Mouse (Mus musculus) heart, postnatal 36 days (tissue): ENCODE results near the gene Ifit1bl2. TPM values are rescaled to one million over a fixed set of nuclear protein-coding genes. Genes with fewer than 3 reads are reported as not detected.
"Not testable (repeated sequence)": the region's sequence is repeated elsewhere in the genome, so short reads cannot be mapped to it uniquely, and the experiment has no call there.

Experiments used
- DNase-seq, 2 experiments: peaks; one replicate each; pipeline ENCODE4 v3.0.0; 2021 to 2022
- intact Hi-C: fragments of 180-260 bp; cut with DNase I; formaldehyde crosslinking; loops from one replicate; pipeline ENCODE4 v1.15.1; 2025
- total RNA-seq, 2 experiments: library from RNA; stranded (reverse); gene quantifications; 2 replicates each; pipeline ENCODE4 v1.2.3; 2021

Ifit1bl2 gene
- total RNA-seq = 1 to 10 TPM; 1.1 to 1.2 TPM

DNA sequence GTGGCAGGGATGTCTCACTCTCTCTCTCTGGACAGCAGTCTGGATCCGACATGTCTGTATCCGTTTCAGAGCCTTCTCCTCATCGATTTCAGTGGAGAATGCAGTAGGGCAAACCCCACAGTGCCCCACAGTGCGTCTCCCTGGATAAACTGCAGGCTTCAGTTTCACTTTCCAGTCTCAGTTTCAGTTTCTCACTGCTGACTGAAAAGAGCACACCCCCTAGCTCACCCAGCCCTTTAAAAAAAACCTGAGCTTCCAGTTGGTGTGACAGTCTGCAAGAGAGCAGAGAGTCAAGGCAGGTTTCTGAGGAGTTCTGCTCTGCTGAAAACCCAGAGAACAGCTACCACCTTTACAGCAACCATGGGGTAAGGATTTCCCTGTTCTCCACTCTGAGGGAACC is at the start of gene Ifit1bl2, which contains the start of gene Ifit1:
Ifit1bl2 (minus strand) TSS at position 121 of the 400 bp plus-strand sequence.
Ifit1 (plus strand) TSS at position 249 of the 400 bp plus-strand sequence.
- peak; percentile 18 to 35 for DNase-seq
- intact Hi-C loops = no loop called here

- intact Hi-C loops = loop anchor here (1.0 kb wide), 1 partner anchor 87 kb away; no protein-coding TSS in a partner anchor
Observed at GRCm38 (mm10) chr19:34685530-34685929, 45.0 kb upstream of the Ifit1bl2 start.

DNA sequence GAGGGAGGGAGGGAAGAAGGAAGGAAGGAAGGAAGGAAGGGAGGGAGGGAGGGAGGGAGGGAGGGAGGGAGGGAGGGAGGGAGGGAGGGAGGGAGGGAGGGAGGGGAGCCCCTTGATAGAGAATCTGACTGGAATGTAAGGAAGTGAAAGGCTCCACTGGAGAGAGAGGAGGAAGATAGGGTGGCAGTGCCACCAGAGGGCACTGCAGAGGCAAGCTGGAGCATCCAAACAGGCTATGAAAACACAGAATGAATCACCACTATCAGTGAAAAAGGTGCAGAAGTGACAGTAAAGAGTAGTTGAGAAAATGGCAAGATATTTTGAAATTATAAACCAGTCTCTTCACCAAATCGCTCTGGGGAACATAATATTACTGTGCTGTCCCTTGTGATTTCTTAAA is 44.3 kb upstream of the Ifit1bl2 start:
- intact Hi-C loops = loop anchor here (1.0 kb wide), 1 partner anchor 87 kb away; no protein-coding TSS in a partner anchor
- peak in 1 of 2 experiments; percentile 37 for DNase-seq

More at GRCm38 (mm10) chr19:34685530-34685929, 45.0 kb upstream of the Ifit1bl2 start:
- no peak for DNase-seq

DNA sequence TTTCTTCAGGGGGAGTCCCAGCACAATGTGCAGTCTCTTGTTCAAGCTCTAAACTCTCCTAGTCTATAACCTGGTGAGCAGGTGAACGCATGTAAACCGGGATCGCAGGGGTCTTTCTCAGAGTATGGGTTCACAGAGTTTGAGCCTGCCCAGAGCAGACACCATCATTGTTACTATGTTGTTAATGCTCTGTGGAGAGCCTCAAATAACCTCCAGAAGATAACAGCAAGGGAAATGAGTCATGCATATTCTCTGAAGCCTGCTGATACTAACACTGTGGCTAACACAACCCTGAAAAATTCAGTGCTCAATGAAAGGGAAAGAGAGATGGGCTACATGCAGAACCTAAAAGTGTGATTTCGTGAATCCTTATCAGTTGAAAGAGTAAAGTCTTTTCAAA is 37.9 kb upstream of the Ifit1bl2 start:
- no peak for DNase-seq
- intact Hi-C loops = no loop called here

- DNase-seq = peak; percentile 25 to 26
Observed at GRCm38 (mm10) chr19:34673476-34673875, 32.9 kb upstream of the Ifit1bl2 start.

GRCm38 (mm10) chr19:34666127-34666526 is 25.6 kb upstream of the Ifit1bl2 start:
- intact Hi-C loops = loop anchor here (1.0 to 10.0 kb wide), 3 partner anchors 86 to 259 kb away; partner anchors contain the start of gene Kif20b
- peak; percentile 64 to 82 for DNase-seq

More at GRCm38 (mm10) chr19:34673476-34673875, 32.9 kb upstream of the Ifit1bl2 start:
- intact Hi-C loops = no loop called here

DNA sequence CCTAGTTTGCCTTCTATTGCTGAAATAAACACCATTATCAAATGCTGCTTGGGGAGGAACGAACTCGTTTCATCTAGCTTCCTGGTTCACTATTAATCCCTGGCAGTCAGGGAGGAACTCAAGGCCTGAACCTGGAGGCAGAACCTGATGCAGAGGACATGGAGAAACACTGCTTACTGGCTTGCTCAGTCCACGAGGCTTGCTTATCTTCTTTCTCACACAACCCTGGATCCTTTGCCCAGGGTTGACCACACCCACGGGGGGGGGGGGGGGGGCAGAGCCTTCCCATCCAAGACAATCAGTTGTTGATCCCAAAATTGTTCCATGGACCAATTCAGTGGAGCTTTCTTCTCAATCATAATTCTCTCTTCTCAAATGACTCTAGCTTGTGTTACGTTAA is 22.2 kb upstream of the Ifit1bl2 start:
- no peak for DNase-seq
- intact Hi-C loops = loop anchor here (10.0 kb wide), 1 partner anchor 262 kb away; the partner anchor contains the start of gene Kif20b

DNA sequence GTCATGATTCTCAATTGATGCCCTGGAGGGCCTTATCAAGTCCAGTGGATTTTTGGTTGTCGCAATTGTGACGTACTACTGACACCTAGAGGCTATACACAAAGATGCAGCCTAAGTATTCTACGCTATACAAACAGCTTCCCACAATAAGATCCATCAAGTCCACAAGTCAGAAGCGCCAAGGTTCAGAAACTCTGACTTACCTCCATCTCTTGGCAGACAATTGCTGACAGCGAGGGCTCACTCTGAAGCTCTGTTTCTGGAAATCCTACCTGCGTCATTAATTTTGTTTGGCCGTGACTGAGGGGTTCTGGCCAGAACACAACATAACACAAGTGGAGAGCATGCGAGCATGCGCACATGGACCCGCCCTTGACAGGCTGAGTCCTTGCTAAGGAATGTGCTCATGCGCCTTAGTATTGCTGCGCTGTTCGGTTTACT is 21.5 kb upstream of the Ifit1bl2 start:
- DNase-seq = peak; percentile 66 to 67
- intact Hi-C loops = loop anchor here (10.0 kb wide), 1 partner anchor 263 kb away; the partner anchor contains the start of gene Kif20b

DNA sequence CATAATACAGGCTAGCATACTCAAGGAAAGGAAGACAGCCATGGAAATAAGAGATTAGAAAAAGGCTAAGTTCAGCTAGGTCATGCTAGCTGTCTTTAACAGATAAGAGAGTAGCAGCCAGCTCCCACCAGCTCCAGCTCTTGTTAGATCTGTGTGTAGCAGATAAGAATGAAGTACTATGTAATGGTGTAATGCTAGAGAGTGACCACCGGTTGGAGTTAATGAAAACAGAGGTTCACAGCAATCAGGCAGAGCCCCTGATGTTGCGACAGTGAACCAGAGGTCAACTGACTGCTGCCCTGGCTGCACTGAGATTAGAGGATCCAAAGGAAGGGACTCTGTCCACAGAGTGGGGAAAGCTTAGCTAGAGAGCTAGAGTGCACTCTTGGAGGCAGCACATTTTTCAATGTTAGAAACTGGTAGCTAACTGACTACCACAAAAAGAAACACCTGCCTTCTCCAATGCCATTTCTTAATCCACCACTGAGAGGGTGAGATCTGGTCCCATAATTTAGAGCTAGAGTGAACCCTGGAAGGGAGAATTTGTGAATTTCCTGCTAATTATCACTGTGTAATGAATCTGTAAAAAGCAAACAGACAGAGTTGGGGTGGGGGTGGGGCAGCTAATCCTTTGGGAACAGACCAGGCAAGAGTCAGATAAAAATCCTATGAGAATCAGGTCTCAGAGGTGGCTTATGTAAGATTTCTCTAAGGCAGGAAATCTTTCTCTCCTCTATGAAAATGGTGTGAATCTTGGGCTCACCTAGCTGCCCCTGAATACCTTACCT is 16.2 kb upstream of the Ifit1bl2 start:
- DNase-seq = no peak
- intact Hi-C loops = no loop called here

GRCm38 (mm10) chr19:34655227-34655805 is 14.8 kb upstream of the Ifit1bl2 start:
- intact Hi-C loops = no loop called here

DNA sequence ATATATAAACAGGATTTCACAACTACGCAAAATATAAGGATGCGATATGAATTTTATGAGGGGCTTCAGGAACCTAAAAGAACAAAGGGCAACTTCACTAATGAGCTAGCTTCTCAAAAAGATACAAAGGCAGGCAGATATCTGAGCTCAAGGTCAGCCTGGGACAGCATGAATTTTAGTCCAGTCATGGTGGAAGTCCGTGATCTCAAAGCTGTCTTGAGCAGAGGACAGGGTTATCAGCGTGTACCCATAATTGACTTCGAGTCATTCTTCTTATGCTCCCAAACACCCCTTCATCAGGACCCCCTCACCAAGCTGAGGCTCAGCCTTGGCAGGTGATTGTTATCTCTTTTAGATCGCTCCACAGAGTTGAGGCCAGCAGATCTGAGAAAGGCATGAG is 10.5 kb upstream of the Ifit1bl2 start:
- intact Hi-C loops = no loop called here

More at GRCm38 (mm10) chr19:34655227-34655805, 14.8 kb upstream of the Ifit1bl2 start:
- no peak for DNase-seq

GRCm38 (mm10) chr19:34650276-34650675 is 9.7 kb upstream of the Ifit1bl2 start:
- intact Hi-C loops = no loop called here
- no peak for DNase-seq

More for the DNA sequence above, 10.5 kb upstream of the Ifit1bl2 start:
- DNase-seq = no peak

DNA sequence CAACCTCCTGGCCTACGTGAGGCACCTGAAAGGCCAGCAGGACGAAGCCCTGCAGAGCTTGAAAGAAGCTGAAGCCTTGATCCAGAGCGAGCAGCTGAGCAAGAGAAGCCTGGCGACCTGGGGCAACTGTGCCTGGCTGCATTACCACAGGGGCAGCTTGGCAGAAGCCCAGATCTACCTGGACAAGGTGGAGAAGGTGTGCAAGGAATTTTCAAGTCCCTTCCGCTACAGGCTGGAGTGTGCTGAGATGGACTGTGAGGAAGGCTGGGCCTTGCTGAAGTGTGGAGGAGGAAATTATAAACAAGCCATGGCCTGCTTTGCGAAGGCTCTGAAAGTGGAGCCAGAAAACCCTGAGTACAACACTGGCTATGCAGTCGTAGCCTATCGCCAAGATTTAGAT is 7.1 kb upstream of the Ifit1bl2 start:
- DNase-seq, intact Hi-C loops: not testable (repeated sequence)

DNA sequence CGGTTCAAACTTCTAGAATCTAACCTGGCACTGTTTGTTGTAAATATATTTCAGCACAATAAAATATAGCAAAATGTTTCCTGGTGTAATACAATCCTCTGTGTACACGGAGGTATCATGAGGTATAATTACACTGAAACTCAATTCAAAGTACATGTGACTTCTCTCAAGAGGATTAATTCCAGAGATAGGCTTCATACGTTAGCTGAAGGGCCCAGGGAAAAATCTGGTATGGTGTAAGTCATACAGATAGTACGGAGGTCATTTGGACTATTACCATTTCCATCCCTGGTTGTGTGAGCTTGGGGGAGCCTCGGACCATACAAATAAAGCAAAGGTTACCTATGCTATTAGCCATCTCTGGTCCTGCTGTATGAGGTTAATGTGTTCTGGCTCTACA is 2.1 kb upstream of the Ifit1bl2 start:
- intact Hi-C loops = no loop called here
- DNase-seq = no peak

GRCm38 (mm10) chr19:34636933-34637557 is 3.5 kb downstream of the Ifit1bl2 start:
- DNase-seq = peak; percentile 71 to 72
- intact Hi-C loops = loop anchor here (1.0 to 5.0 kb wide), 4 partner anchors 89 to 392 kb away; no protein-coding TSS in a partner anchor

DNA sequence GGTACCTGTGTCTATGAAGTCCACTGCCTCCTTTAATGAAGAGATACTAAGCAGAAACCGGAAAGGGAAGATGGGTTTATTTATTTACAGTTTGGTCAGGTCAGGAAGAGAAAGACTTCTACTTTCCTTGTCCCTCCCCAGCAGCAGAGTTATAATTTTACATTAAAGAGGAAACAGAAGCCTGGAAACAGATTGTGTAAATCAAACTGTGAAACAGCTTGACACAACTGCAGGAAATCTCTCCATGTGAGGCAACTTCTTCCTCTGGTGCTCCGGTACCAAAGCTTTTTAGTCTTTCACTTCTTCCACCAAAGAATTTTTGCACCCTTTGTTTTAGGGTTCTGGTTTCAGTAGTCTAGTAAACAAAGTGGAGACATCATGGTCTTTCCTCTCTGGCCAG is 7.1 kb downstream of the Ifit1bl2 start:
- no peak for DNase-seq
- intact Hi-C loops = no loop called here

DNA sequence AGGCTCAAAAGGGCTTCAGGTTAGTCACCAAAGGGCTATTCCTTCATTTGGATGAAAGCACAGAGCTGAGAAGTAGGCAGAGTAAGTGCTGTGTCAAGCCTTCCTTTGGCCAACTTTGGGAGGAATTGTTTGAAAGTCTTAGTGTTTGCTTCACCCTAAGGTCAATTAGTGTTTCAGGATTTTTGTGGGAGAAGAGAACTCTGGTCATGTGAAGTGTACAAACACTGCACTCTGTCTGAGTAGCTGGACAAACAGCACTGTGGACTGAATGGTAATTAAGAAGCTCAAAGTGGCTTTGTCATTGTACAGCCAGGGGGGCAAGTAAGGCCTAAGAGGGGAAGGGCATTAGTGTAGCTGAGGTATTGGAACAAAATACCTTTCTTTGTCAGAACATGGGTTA is 9.1 kb downstream of the Ifit1bl2 start:
- intact Hi-C loops = no loop called here
- DNase-seq = no peak

DNA sequence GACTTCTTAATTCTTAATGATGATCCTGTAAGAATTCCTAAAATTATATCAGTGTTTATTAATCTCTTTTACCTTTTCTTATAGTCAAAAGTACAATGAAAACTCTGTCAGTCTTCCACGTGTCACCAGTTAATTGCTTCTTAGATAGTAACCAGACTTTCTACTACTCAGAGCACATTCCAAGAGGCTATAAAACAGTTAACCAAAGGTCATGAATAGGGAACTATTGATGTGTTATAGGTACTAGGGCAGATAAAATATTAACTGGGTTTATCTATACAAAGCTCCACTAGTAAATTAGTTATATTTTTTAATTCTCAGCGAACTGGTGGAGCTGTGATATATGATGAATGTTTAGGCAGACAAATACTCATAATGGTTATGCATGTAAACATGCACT is 13.0 kb downstream of the Ifit1bl2 start:
- intact Hi-C loops = no loop called here
- no peak for DNase-seq

GRCm38 (mm10) chr19:34624663-34625062 is 15.9 kb downstream of the Ifit1bl2 start:
- no peak for DNase-seq
- intact Hi-C loops = no loop called here

GRCm38 (mm10) chr19:34623781-34624180 is 16.8 kb downstream of the Ifit1bl2 start:
- intact Hi-C loops = no loop called here
- DNase-seq = no peak

- intact Hi-C loops = no loop called here
Observed at GRCm38 (mm10) chr19:34620871-34621270, 19.7 kb downstream of the Ifit1bl2 start.

More at GRCm38 (mm10) chr19:34620871-34621270, 19.7 kb downstream of the Ifit1bl2 start:
- DNase-seq = no peak
